Mouse (Mus musculus) cerebellum, adult 18-20 months (tissue): ENCODE measurements around the gene Olfr532.
"Not testable (repeated sequence)": the region's sequence is repeated elsewhere in the genome, so short reads cannot be mapped to it uniquely, and the experiment has no call there.

Experiments used
- DNase-seq, 2 experiments: peaks; one replicate each; pipeline ENCODE4 v3.0.0; 2021

Gene Olfr532

DNA sequence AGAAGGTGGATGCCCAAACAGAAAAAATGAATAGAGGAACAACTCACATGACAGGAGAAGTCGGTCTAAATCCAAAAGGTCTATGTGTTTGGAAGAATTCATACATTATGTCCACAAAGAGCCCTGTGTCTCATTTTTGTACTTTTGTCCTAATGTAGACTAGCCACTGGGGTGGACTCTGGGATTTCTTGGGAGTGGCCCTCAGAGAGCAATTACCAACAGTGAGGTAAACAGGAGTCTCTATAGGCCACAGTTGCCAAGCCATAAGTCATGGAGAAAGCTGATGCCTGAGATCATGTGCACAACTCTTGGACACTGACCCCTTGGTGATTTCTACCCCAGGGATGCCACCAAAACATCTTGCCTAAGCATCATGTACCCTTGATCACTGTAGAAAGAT is at the start of gene Olfr532:
TSS of gene Olfr532 (minus strand) at position 101 of the 400 bp plus-strand sequence.
- DNase-seq, result no peak

DNA sequence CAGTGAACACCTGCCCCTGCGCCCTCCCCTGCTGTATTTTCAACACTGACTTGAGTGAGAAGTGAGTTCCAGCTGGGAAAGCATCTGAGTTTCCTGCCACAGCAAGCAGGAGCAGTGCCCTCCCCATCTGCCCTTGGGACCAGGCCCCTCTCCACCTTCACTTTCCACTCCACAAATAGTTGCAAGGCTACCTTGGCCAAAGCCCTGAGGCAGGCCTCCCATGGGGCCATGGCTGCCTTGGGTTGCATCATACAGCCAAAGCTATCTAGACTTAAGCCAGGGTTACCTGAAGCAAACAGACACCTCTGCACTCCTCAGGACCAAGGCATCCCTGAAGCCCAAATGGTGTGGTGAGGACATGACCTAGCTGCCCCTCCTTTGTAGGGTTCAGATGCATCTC is 41.6 kb upstream of the Olfr532 start, which contains the start of gene Olfr533:
TSS of gene Olfr533 (plus strand) at position 301 of the 400 bp plus-strand sequence.
- not testable (repeated sequence) for DNase-seq

DNA sequence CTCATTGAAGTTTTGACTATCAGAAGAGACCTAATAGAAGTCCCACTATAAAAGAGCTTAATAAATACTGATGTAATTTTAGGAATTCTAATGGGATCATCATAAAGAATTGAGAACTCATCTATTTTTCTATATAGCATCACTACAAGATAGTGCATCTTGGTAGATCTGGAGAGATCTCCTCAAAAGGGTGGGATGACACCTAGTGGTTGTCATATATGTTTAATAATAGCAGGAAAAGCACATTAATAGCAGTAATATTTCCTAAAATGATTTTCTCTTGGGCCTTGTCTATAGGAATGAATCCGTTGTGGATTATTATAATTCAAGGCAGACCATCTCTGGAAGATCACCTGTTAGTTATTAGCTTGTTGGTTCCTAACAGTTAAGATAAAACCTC is 21.7 kb upstream of the Olfr532 start:
- DNase-seq, result no peak

DNA sequence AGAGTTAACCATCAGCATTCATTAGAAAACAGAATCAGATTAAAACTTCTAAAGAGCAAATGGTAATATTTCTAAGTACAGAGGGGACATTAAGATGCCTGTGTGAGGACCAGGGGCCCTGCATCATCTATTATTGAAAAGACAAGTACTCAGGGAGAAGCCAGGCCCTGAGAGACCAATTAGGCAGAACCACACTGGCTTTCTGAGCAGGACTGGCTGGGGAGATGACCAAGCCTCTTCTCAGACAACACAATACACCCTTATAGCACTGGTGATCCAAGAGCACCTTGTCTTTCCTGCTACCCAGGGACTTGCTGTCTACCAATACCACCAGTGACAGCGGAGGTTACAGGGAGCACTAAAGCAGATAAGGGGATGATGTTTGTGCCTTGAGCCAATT is 18.6 kb downstream of the Olfr532 start, which contains the start of gene Olfr531:
TSS of gene Olfr531 (minus strand) at position 101 of the 400 bp plus-strand sequence.
- no peak for DNase-seq

DNA sequence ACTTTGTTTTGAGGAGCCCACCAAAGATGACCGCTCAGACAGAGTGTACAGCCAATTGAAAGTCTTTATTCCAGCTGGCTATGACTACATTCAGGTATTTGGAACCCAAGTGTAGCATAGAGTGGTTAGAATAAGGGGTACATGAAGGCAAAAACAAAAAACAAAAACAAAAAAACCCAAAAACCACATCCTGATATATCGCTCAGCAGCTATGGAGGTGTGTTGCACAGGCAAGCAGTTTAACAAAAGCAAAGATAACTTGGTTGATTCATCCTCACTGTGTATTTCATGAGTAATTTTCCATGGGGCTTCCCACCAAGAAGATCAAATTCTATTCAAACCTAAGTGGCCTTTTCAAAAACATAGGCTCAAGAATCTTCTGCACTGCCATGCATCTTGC is 44.5 kb downstream of the Olfr532 start:
- no peak for DNase-seq

DNA sequence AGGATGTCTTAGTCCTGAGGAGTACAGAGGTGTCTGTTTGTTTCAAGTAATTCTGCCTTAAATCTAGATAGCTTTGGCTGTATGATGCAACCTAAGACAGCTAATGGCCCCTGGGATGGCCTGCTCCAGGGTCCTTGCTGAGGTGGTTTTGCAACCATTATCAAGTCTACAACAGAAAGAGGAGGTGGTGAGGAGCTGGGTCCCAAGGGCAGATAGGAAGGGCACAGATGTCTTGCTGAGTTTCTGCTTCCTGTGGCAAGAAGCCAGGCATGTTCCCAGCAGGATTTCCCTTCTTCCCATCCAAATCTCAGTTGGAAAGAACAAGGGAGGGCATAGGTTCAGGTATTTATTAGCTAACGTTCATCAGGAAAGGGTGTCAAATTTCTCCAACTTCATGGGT is 45.2 kb downstream of the Olfr532 start, which contains the start of gene Olfr530:
TSS of gene Olfr530 (minus strand) at position 101 of the 400 bp plus-strand sequence.
- DNase-seq, result no peak

DNA sequence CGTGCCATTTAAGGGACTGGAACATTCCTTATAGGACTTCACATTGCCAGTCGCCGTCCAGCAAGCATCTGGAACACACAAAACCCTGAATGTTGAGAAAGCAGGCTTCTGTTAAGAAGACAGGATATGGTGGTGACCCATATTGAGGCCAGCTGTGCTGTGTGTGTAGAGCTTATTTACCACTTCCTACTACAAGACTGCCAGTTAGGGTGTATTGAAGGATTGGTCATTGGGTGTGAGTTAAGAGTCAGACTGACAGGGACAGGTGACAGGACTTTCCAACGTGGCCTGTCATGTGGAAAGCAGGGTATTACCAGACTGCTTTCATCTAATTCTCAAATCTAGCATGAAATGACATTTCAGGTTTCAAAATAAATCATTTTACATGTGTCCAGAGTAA is 47.1 kb downstream of the Olfr532 start:
- DNase-seq, result no peak
